Mouse (Mus musculus) limb, embryonic 14.5 days (tissue): ENCODE measurements around the gene Ucp3. TPM values are rescaled to one million over a fixed set of nuclear protein-coding genes. Genes with fewer than 3 reads are reported as not detected.

Experiments used
- ATAC-seq: fragments of 200-750 bp; cut with Nextera tagmentation; 2 replicates; pipeline ENCODE4 v1.8.0; 2017; ENCODE audit warnings: low read depth, moderate number of reproducible peaks, moderate TSS enrichment; ENCODE audit not compliant: low FRiP score
- DNase-seq: peaks from one replicate; pipeline ENCODE4 v3.0.0-alpha.2; 2015; ENCODE audit warnings: low spot score
- H3K27ac ChIP-seq: fragments of 300-500 bp; sonication (generic); replicated peaks from 2 replicates; pipeline ENCODE4 v1.5.1; 2014; ENCODE audit warnings: low read depth, mild to moderate bottlenecking, low read length, moderate library complexity, mixed read lengths
- H3K27me3 ChIP-seq: fragments of 300-500 bp; sonication (generic); 2 replicates; pipeline ENCODE4 v1.6.1; 2014; ENCODE audit warnings: low read length, mixed read lengths; ENCODE audit not compliant: control insufficient read depth, insufficient read depth
- H3K36me3 ChIP-seq: fragments of 300-500 bp; sonication (generic); 2 replicates; pipeline ENCODE4 v1.6.1; 2014; ENCODE audit warnings: mild to moderate bottlenecking, low read length, moderate library complexity, mixed read lengths; ENCODE audit not compliant: control insufficient read depth, insufficient read depth
- H3K4me1 ChIP-seq: fragments of 300-500 bp; sonication (generic); 2 replicates; pipeline ENCODE4 v1.6.1; 2014; ENCODE audit warnings: antibody characterized with exemption, low read length, mixed read lengths; ENCODE audit not compliant: control insufficient read depth, insufficient read depth
- H3K4me2 ChIP-seq: fragments of 300-500 bp; sonication (generic); replicated peaks from 2 replicates; pipeline ENCODE4 v1.6.1; 2014; ENCODE audit warnings: low read depth, mild to moderate bottlenecking, low read length, moderate library complexity; ENCODE audit not compliant: severe bottlenecking
- H3K4me3 ChIP-seq: fragments of 300-500 bp; sonication (generic); replicated peaks from 2 replicates; pipeline ENCODE4 v1.5.1; 2014; ENCODE audit warnings: low read length
- H3K9ac ChIP-seq: fragments of 300-500 bp; sonication (generic); 2 replicates; pipeline ENCODE4 v1.6.1; 2014; ENCODE audit warnings: mild to moderate bottlenecking, low read depth, low read length, moderate library complexity; ENCODE audit not compliant: severe bottlenecking
- H3K9me3 ChIP-seq: fragments of 300-500 bp; sonication (generic); 2 replicates; pipeline ENCODE4 v1.6.1; 2016; ENCODE audit warnings: low read length; ENCODE audit not compliant: control insufficient read depth
- POLR2A ChIP-seq: fragments of 200-500 bp; IDR thresholded peaks from 2 replicates; pipeline ENCODE4 v1.8.0; 2012; ENCODE audit warnings: inconsistent platforms, mild to moderate bottlenecking, moderate library complexity, borderline replicate concordance; ENCODE audit not compliant: insufficient read depth, insufficient read length; ENCODE audit errors: extremely low read depth
- WGBS: fragments of 180-500 bp; shearing (Covaris S2); extraction: QIAGEN DNeasy Blood & Tissue Kit; methylation state at CpG from one replicate; pipeline ENCODE4 v1.1.7; 2014; 5-methylcytosine and 5-hydroxymethylcytosine counted together
- polyA plus RNA-seq, 2 experiments: library from polyadenylated mRNA; depleted of rRNA in 1 of 2; stranded (reverse) in 1 of 2; unstranded in 1 of 2; fragments of >200 nt; fragmentation: Nextera tagmentation in 1 of 2; extraction: Ambion mirVana in 1 of 2; gene quantifications; 2 replicates each; pipeline versions ENCODE4 v1.2.1 to v1.2.3; 2012 to 2014

Ucp3 gene
- polyA plus RNA-seq, 2 experiments = 0.07 to 0.10 TPM

- Histone ChIP-seq H3K4me2 (no peak overlapping the region), H3K27me3 (no peaks in the 10 kb centered on the region), H3K9me3 (no peaks in the 10 kb centered on the region), H3K27ac (no peak overlapping the region), H3K4me1 (no peaks in the 10 kb centered on the region), H3K36me3 (no peaks in the 10 kb centered on the region), H3K9ac (no peak overlapping the region), H3K4me3 (no peak overlapping the region)
- no peak for DNase-seq
- TF ChIP-seq POLR2A = no peak
- no peak for ATAC-seq
- 87% methylated on average over 5 of the region's 5 CpGs for WGBS
Measured at GRCm38 (mm10) chr7:100484493-100484892, 11.7 kb downstream of the Ucp3 start.

- no peaks in the 10 kb centered on the region for H3K36me3 ChIP-seq
- no peak overlapping the region for H3K9ac ChIP-seq
- ATAC-seq (no peak), DNase-seq (no peak)
- H3K4me3 ChIP-seq = no peak overlapping the region
- no peak overlapping the region for H3K4me2 ChIP-seq
- no peak overlapping the region for H3K27ac ChIP-seq
- TF ChIP-seq POLR2A = no peak
- no peaks in the 10 kb centered on the region for H3K27me3 ChIP-seq
- WGBS = 47% methylated on average over 2 of the region's 2 CpGs
- H3K4me1 ChIP-seq = 0 out of 2 replicates have a peak, but pooled peaks cover 1% of the 10 kb centered on the region
- no peaks in the 10 kb centered on the region for H3K9me3 ChIP-seq
Measured at GRCm38 (mm10) chr7:100487301-100487700, 14.5 kb downstream of the Ucp3 start.

GRCm38 (mm10) chr7:100488474-100489048 lies 15.8 kb downstream of the Ucp3 start:
- Histone ChIP-seq H3K4me2 (no peak overlapping the region), H3K9ac (no peak overlapping the region), H3K9me3 (no peaks in the 10 kb centered on the region), H3K4me1 (peaks cover 7% of the 10 kb centered on the region; the same call in 1 of the 2 replicates), H3K27me3 (no peaks in the 10 kb centered on the region), H3K36me3 (no peaks in the 10 kb centered on the region), H3K27ac (no peak overlapping the region), H3K4me3 (no peak overlapping the region)
- ATAC-seq = no peak
- no peak for TF ChIP-seq POLR2A
- WGBS = 32% methylated on average over 10 of the region's 10 CpGs
- DNase-seq = peak; percentile 33

GRCm38 (mm10) chr7:100492391-100493116 lies 19.8 kb downstream of the Ucp3 start:
- no peaks in the 10 kb centered on the region for H3K27me3 ChIP-seq
- no peak for TF ChIP-seq POLR2A
- H3K4me2 ChIP-seq = peak overlapping the region; percentile 95
- H3K36me3 ChIP-seq = peaks cover 6% of the 10 kb centered on the region
- 3% methylated on average over 31 of the region's 36 CpGs for WGBS
- ATAC-seq = peak; percentile 10; the same call in 1 of the 2 replicates
- H3K4me1 ChIP-seq = peaks cover 27% of the 10 kb centered on the region
- H3K9me3 ChIP-seq = no peaks in the 10 kb centered on the region
- DNase-seq = no peak
- H3K4me3 ChIP-seq = peak overlapping the region; percentile 44
- 0 out of 2 replicates have a peak overlapping the region, but pooled peaks have one; percentile 19 for H3K27ac ChIP-seq
- peak overlapping the region; percentile 60 for H3K9ac ChIP-seq

GRCm38 (mm10) chr7:100493117-100493483 lies 20.3 kb downstream of the Ucp3 start, which contains the start of gene Ucp2:
TSS of gene Ucp2 (plus strand) at chr7:100493337.
- Histone ChIP-seq H3K27me3 (no peaks in the 10 kb centered on the region), H3K4me1 (peaks cover 27% of the 10 kb centered on the region), H3K9me3 (no peaks in the 10 kb centered on the region), H3K9ac (peak within 1 kb of the TSS; percentile 60), H3K4me3 (peak within 1 kb of the TSS; percentile 44), H3K27ac (peak within 1 kb of the TSS; percentile 19; the same call in 1 of the 2 replicates), H3K4me2 (peak within 1 kb of the TSS; percentile 95), H3K36me3 (peaks cover 9% of the 10 kb centered on the region)
- TF ChIP-seq POLR2A = no peak
- DNase-seq (peak; percentile 77), ATAC-seq (peak; percentile 64)
- WGBS = under 1% methylated on average over 21 of the region's 27 CpGs
